Mouse (Mus musculus): ENCODE data around the gene Ap3m1. TPM values are rescaled to one million over a fixed set of nuclear protein-coding genes. Genes with fewer than 3 reads are reported as not detected.

Ap3m1 gene
- polyA plus RNA-seq, 1 experiment from 2014 or later = 72.4 TPM

- ATAC-seq (ENCODE audit: insufficient number of reproducible peaks, low FRiP score, low TSS enrichment, low read depth) = no peak
- Histone ChIP-seq H3K27me3 (no peaks in the 10 kb centered on the region), H3K9ac (no peak overlapping the region), H3K27ac (peak overlapping the region; percentile 87), H3K4me2 (peak overlapping the region; percentile 6; the same call in 1 of the 2 replicates), H3K9me3 (no peaks in the 10 kb centered on the region), H3K4me3 (no peak overlapping the region), H3K4me1 (peaks cover 25% of the 10 kb centered on the region), H3K36me3 (no peaks in the 10 kb centered on the region)
- WGBS = 10% methylated on average over 7 of the region's 7 CpGs
Observed at GRCm38 (mm10) chr14:21086827-21087351, 34.6 kb upstream of the Ap3m1 start.

GRCm38 (mm10) chr14:21086106-21086505 lies 33.8 kb upstream of the Ap3m1 start:
- no peaks in the 10 kb centered on the region for H3K36me3 ChIP-seq
- H3K4me3 ChIP-seq = no peak overlapping the region
- peaks cover 25% of the 10 kb centered on the region for H3K4me1 ChIP-seq
- H3K27me3 ChIP-seq = no peaks in the 10 kb centered on the region
- H3K9me3 ChIP-seq = no peaks in the 10 kb centered on the region
- no peak for ATAC-seq (ENCODE audit: insufficient number of reproducible peaks, low FRiP score, low TSS enrichment, low read depth)
- no peak overlapping the region for H3K9ac ChIP-seq
- 8% methylated on average over 2 of the region's 2 CpGs for WGBS
- H3K27ac ChIP-seq = peak overlapping the region; percentile 8; the same call in 1 of the 2 replicates
- H3K4me2 ChIP-seq = no peak overlapping the region

- Histone ChIP-seq H3K27me3 (no peaks in the 10 kb centered on the region), H3K9me3 (no peaks in the 10 kb centered on the region), H3K4me1 (peaks cover 25% of the 10 kb centered on the region), H3K27ac (peak overlapping the region; percentile 8; the same call in 1 of the 2 replicates), H3K36me3 (no peaks in the 10 kb centered on the region), H3K4me3 (no peak overlapping the region), H3K4me2 (no peak overlapping the region), H3K9ac (no peak overlapping the region)
- WGBS = 73% methylated on average over 5 of the region's 5 CpGs
- ATAC-seq (ENCODE audit: insufficient number of reproducible peaks, low FRiP score, low TSS enrichment, low read depth) = no peak
Observed at GRCm38 (mm10) chr14:21085666-21086065, 33.4 kb upstream of the Ap3m1 start.

DNA sequence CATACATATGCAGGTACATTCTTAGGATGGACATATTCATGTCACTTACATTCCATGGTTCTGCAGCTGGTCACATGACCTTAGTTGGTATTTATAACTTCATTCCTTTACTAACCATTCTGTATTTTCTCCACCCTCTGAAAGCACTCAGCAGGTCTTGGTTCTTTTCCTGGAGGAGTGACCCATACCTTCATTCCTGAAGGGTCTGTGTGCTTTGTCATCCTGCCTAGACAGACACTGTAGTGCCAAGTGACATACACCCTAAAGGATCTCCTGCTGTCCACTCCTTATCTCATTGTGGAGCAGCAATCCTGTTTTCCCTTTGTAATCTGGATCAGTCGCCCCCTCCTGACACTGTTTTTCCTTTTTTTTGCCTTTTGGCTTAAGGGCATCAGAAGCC lies 30.5 kb upstream of the Ap3m1 start:
- Histone ChIP-seq H3K4me2 (no peak overlapping the region), H3K9me3 (no peaks in the 10 kb centered on the region), H3K27me3 (no peaks in the 10 kb centered on the region), H3K9ac (no peak overlapping the region), H3K4me3 (no peak overlapping the region), H3K36me3 (no peaks in the 10 kb centered on the region), H3K4me1 (peaks cover 19% of the 10 kb centered on the region), H3K27ac (no peak overlapping the region)
- no peak for ATAC-seq (ENCODE audit: insufficient number of reproducible peaks, low FRiP score, low TSS enrichment, low read depth)
- 63% methylated on average over 1 of the region's 1 CpGs for WGBS

- no peaks in the 10 kb centered on the region for H3K27me3 ChIP-seq
- ATAC-seq (ENCODE audit: insufficient number of reproducible peaks, low FRiP score, low TSS enrichment, low read depth) = no peak
- peaks cover 11% of the 10 kb centered on the region for H3K4me1 ChIP-seq
- H3K36me3 ChIP-seq = no peaks in the 10 kb centered on the region
- H3K9me3 ChIP-seq = no peaks in the 10 kb centered on the region
- H3K4me3 ChIP-seq = no peak overlapping the region
- H3K4me2 ChIP-seq = no peak overlapping the region
- no peak overlapping the region for H3K27ac ChIP-seq
- no peak overlapping the region for H3K9ac ChIP-seq
Observed at GRCm38 (mm10) chr14:21078511-21078910, 26.2 kb upstream of the Ap3m1 start.

DNA sequence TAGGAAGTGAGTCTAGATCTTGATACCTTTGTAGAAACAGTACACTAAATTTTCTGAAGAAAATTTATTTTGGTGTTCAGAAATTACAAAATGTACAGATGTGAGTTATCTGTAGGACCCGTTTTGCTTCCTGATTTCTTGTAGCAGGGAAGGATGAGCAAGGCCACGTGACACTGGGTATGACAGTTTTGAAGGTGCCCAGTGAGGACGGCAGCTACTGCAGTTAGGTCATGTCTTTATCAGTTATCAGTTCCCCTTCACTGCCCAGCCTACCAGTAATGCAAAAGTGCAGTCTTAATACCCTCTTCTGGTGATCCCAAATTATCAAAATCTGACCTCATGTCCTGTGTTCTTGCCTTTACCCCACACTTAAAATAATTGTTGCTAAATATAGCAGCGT lies 25.6 kb upstream of the Ap3m1 start:
- Histone ChIP-seq H3K36me3 (no peaks in the 10 kb centered on the region), H3K27ac (no peak overlapping the region), H3K4me1 (peaks cover 11% of the 10 kb centered on the region), H3K4me3 (no peak overlapping the region), H3K4me2 (no peak overlapping the region), H3K27me3 (no peaks in the 10 kb centered on the region), H3K9ac (no peak overlapping the region), H3K9me3 (no peaks in the 10 kb centered on the region)
- WGBS = 83% methylated on average over 4 of the region's 4 CpGs
- no peak for ATAC-seq (ENCODE audit: insufficient number of reproducible peaks, low FRiP score, low TSS enrichment, low read depth)

- H3K36me3 ChIP-seq = no peaks in the 10 kb centered on the region
- H3K27ac ChIP-seq = peak overlapping the region; percentile 88
- peak overlapping the region; percentile 82 for H3K4me2 ChIP-seq
- no peaks in the 10 kb centered on the region for H3K27me3 ChIP-seq
- H3K4me3 ChIP-seq = peak overlapping the region; percentile 69
- peak overlapping the region; percentile 56 for H3K9ac ChIP-seq
- peaks cover 11% of the 10 kb centered on the region for H3K4me1 ChIP-seq
- H3K9me3 ChIP-seq = no peaks in the 10 kb centered on the region
- peak; percentile 43; the same call in 1 of the 2 replicates for ATAC-seq (ENCODE audit: insufficient number of reproducible peaks, low FRiP score, low TSS enrichment, low read depth)
- WGBS = 26% methylated on average over 7 of the region's 7 CpGs
Observed at GRCm38 (mm10) chr14:21076501-21077194, 24.3 kb upstream of the Ap3m1 start.

DNA sequence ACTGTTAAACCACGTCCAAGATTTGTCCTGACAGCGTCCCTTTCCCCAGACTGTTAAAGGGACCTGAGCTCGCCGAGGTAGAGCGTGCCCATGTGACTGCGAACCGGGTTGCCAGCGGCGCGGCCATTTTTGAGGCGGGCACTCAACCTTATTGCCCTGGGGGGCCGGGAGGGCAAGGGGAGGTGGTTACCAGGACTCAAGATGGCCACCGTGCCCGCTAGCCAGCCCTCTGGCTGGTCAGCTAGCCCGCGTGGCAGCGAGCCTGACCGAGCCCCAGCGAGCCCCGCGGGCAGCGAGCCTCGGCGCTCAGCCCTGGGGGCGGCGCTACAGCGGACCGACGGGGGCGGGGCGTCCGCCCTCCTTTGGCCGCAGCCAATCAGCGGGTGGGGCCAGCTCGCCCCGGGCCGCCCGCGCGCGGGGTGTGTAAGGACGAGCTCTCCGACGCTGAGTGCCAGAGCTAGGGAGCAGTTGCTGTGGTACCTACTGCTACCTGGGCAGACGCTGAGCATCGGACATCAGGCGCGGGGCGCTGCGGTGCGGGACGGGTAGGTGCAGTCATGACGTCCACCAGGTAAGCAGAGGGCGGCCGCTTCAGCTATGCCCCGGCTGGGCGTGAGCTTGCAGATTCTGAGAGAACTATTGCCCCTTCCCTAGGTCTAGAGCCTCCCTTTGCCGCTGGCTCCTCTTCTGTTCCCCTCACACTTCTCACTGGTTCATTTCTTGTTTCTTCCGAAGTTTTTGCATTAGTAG lies 23.6 kb upstream of the Ap3m1 start:
- Histone ChIP-seq H3K27me3 (no peaks in the 10 kb centered on the region), H3K9ac (peak overlapping the region; percentile 56), H3K36me3 (no peaks in the 10 kb centered on the region), H3K4me1 (peaks cover 11% of the 10 kb centered on the region), H3K4me2 (peak overlapping the region; percentile 82), H3K9me3 (no peaks in the 10 kb centered on the region), H3K4me3 (peak overlapping the region; percentile 69), H3K27ac (peak overlapping the region; percentile 88)
- peak; percentile 97 for ATAC-seq (ENCODE audit: insufficient number of reproducible peaks, low FRiP score, low TSS enrichment, low read depth)
- WGBS = 0% methylated on average over 58 of the region's 59 CpGs

- no peak for ATAC-seq (ENCODE audit: insufficient number of reproducible peaks, low FRiP score, low TSS enrichment, low read depth)
- H3K9ac ChIP-seq = no peak overlapping the region; the same call in 1 of the 2 replicates
- peak overlapping the region; percentile 69; the same call in 1 of the 2 replicates for H3K4me3 ChIP-seq
- H3K9me3 ChIP-seq = no peaks in the 10 kb centered on the region
- H3K4me2 ChIP-seq = no peak overlapping the region
- 53% methylated on average over 11 of the region's 11 CpGs for WGBS
- H3K27me3 ChIP-seq = no peaks in the 10 kb centered on the region
- peaks cover 11% of the 10 kb centered on the region for H3K4me1 ChIP-seq
- no peaks in the 10 kb centered on the region for H3K36me3 ChIP-seq
- H3K27ac ChIP-seq = no peak overlapping the region
Observed at GRCm38 (mm10) chr14:21074398-21075320, 22.4 kb upstream of the Ap3m1 start.

DNA sequence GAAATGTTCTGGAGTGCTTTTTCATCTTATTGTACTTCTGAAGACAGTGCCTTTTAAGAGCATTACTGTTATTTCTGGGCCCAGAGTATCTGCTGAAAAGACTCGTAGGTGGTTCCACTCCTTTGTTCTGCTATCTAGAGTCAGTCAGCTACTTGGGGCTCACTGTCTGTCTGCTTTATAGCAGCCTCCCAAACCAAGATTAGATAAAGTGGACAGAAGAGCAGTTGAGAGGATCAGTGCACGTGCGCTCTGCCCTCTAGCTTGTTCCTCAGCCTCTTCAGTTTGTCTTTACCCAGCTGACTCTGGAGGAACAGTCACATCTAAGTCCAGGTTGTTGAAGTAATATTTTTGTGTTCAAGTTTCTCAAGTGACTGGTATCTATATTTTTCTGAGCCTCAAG lies 21.7 kb upstream of the Ap3m1 start:
- peaks cover 11% of the 10 kb centered on the region for H3K4me1 ChIP-seq
- no peaks in the 10 kb centered on the region for H3K9me3 ChIP-seq
- H3K4me2 ChIP-seq = no peak overlapping the region
- H3K9ac ChIP-seq = no peak overlapping the region
- no peak overlapping the region for H3K27ac ChIP-seq
- WGBS = 72% methylated on average over 3 of the region's 3 CpGs
- no peaks in the 10 kb centered on the region for H3K27me3 ChIP-seq
- H3K36me3 ChIP-seq = no peaks in the 10 kb centered on the region
- H3K4me3 ChIP-seq = no peak overlapping the region
- no peak for ATAC-seq (ENCODE audit: insufficient number of reproducible peaks, low FRiP score, low TSS enrichment, low read depth)

DNA sequence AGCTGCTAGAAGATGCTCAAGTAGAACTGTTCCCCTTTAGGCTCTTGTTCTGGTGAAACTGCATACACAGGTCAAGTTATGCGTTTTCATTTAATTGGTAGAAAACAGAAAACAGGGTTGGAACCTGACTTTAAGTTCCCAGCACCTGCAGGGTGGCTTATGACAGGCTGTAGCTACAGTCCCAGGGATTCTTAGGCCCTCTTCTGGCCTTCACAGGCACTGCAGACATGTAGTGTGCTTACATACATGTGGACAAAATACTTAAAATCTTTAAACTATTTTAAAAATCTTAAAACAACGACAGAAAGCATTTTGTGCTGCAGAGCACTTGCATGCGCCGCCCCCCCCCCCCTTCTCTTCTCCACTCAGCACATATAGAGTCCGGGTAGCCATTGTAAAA lies 17.3 kb upstream of the Ap3m1 start:
- Histone ChIP-seq H3K4me3 (no peak overlapping the region), H3K36me3 (no peaks in the 10 kb centered on the region), H3K9ac (no peak overlapping the region), H3K4me2 (no peak overlapping the region), H3K27me3 (no peaks in the 10 kb centered on the region), H3K4me1 (no peaks in the 10 kb centered on the region), H3K9me3 (no peaks in the 10 kb centered on the region), H3K27ac (no peak overlapping the region)
- WGBS = 87% methylated on average over 5 of the region's 5 CpGs
- no peak for ATAC-seq (ENCODE audit: insufficient number of reproducible peaks, low FRiP score, low TSS enrichment, low read depth)

Measured in limb, embryonic 15.5 days (tissue).